Mouse (Mus musculus) limb, embryonic 10.5 days (tissue): ENCODE results near the gene Ptpn5. TPM values are rescaled to one million over a fixed set of nuclear protein-coding genes. Genes with fewer than 3 reads are reported as not detected.

Experiments
- DNase-seq: peaks from one replicate; pipeline ENCODE4 v3.0.0-alpha.2; 2017; ENCODE audit warnings: low spot score
- H3K27ac ChIP-seq: fragments of 300-500 bp; sonication (generic); 2 replicates; pipeline ENCODE4 v1.5.1; 2016; ENCODE audit warnings: mild to moderate bottlenecking
- H3K27me3 ChIP-seq: fragments of 300-500 bp; sonication (generic); 2 replicates; pipeline ENCODE4 v1.6.1; 2016; ENCODE audit warnings: low read depth, mild to moderate bottlenecking; ENCODE audit not compliant: poor library complexity, severe bottlenecking
- H3K36me3 ChIP-seq: fragments of 300-500 bp; sonication (generic); 2 replicates; pipeline ENCODE4 v1.6.1; 2016; ENCODE audit warnings: mild to moderate bottlenecking, moderate library complexity
- H3K4me1 ChIP-seq: fragments of 300-500 bp; sonication (generic); 2 replicates; pipeline ENCODE4 v1.6.1; 2016
- H3K4me3 ChIP-seq: fragments of 300-500 bp; sonication (generic); 2 replicates; pipeline ENCODE4 v1.5.1; 2016; ENCODE audit warnings: mild to moderate bottlenecking, moderate library complexity
- H3K9me3 ChIP-seq: fragments of 300-500 bp; sonication (generic); replicated peaks from 2 replicates; pipeline ENCODE4 v1.6.1; 2016; ENCODE audit warnings: mild to moderate bottlenecking
- WGBS: fragments of 180-500 bp; shearing (Covaris S2); methylation state at CpG from one replicate; pipeline ENCODE4 v1.1.7; 2016; 5-methylcytosine and 5-hydroxymethylcytosine counted together
- polyA plus RNA-seq: library from polyadenylated mRNA; unstranded; fragments of >200 nt; fragmentation: Nextera tagmentation; extraction: Ambion mirVana; gene quantifications from 2 replicates; pipeline ENCODE4 v1.2.1, GENCODE M21; 2016

The Ptpn5 gene
- polyA plus RNA-seq, 1 experiment from 2014 or later, result 0.30 TPM

DNA sequence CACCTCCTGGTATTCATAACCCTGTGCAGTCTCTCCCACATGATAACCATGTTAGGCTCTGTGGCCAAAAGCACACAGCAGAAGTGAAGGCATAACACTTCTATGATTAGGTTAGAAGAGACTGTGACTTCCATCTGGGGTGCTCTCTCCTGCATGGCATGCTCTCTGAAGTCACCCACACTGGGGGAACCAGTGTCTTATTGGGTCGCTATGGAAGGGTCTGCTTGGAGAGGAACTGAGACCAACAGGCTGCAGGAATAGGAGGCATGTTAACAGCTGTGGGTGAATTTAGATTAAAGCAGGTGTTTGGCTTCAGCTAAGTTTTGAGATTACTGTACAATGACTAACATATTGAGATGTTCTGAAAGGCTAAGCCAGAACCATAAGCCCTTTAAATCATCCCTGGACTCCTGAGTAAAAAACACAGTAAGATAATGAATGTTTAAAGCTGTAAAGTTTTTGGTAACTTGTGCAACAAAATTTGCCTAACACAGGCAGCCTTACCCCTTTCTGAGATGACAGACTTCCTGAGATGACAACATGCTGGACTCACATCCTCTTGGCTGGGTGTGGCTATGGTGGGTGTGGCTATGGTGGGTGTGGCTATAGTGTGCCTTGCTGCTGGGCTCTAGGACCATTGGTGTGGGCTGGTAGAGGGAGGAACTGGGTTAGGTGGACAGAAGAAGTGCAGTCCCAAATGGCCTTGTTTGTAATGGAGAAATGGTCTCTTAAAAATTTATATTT lies 29.6 kb downstream of the Ptpn5 start:
- WGBS, result 80% methylated on average over 1 of the region's 1 CpGs
- Histone ChIP-seq H3K9me3 (no peaks in the 10 kb centered on the region), H3K36me3 (no peaks in the 10 kb centered on the region), H3K4me3 (no peak overlapping the region), H3K4me1 (no peaks in the 10 kb centered on the region), H3K27ac (no peak overlapping the region), H3K27me3 (no peaks in the 10 kb centered on the region)
- DNase-seq, result no peak

DNA sequence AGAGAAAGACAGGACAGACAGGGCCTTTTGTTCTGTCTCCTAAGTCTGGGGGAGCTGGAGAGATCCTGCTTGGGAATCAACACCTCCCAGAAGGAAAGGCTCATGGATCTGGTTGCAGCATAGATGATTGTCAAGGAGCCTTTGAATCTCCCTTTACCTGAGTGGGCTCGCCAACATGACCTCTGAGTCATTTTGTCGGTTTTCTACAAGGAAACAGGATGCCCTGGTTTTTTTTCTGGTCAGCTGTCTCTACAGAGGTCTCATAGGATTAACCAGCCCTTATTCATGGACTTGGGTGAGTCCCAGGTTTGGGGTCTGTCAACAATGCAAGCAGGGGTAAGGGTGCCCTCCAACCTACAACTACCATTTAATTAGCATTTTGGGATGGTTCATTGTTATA lies 30.5 kb downstream of the Ptpn5 start:
- 73% methylated on average over 2 of the region's 2 CpGs for WGBS
- Histone ChIP-seq H3K27me3 (no peaks in the 10 kb centered on the region), H3K27ac (no peak overlapping the region), H3K9me3 (no peaks in the 10 kb centered on the region), H3K4me3 (no peak overlapping the region), H3K36me3 (no peaks in the 10 kb centered on the region), H3K4me1 (no peaks in the 10 kb centered on the region)
- no peak for DNase-seq

DNA sequence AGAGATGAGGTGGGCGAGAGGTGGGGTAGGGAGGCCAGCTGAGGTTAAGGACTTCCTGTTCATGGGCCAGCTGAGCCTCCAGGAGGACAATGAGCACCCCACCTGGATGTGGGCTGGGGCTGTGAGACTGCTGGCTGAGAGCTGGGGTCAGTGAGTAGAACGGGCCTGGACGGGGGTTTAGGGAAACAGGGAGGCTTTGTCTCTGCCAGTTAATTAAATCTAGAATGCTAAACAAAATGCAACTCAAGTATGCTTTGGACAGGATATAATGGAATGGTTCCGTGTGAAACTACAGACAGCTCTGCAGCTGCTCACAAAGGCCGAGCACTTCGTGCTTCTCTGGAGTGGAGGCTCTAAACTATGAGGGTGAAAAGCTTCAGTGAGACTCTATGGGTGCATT lies 32.9 kb downstream of the Ptpn5 start:
- Histone ChIP-seq H3K27ac (no peak overlapping the region), H3K4me1 (no peaks in the 10 kb centered on the region), H3K9me3 (no peaks in the 10 kb centered on the region), H3K36me3 (no peaks in the 10 kb centered on the region), H3K27me3 (no peaks in the 10 kb centered on the region), H3K4me3 (no peak overlapping the region)
- DNase-seq, result no peak
- 85% methylated on average over 6 of the region's 6 CpGs for WGBS

DNA sequence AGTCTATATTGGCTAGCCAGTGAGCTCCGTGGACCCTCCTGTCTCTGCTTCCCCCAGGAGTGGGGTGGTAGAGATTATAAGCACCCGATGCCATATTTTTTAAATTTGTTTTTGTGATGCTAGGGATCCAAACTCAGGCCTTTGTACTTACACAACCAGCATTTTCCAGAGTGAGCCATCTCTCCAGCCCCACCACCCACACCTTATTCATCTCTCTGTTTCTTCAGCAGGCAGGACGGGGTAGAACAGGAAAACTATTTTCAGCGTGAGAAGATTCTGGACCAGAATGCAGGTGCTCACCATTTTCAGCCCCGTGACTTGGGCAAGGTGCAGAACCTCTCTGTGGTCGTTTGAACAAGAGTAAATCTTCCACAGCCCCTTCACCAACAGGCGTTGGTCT lies 34.2 kb downstream of the Ptpn5 start:
- Histone ChIP-seq H3K9me3 (no peaks in the 10 kb centered on the region), H3K27me3 (no peaks in the 10 kb centered on the region), H3K4me1 (no peaks in the 10 kb centered on the region), H3K36me3 (no peaks in the 10 kb centered on the region), H3K27ac (no peak overlapping the region), H3K4me3 (no peak overlapping the region)
- WGBS, result 87% methylated on average over 7 of the region's 7 CpGs
- DNase-seq, result no peak

DNA sequence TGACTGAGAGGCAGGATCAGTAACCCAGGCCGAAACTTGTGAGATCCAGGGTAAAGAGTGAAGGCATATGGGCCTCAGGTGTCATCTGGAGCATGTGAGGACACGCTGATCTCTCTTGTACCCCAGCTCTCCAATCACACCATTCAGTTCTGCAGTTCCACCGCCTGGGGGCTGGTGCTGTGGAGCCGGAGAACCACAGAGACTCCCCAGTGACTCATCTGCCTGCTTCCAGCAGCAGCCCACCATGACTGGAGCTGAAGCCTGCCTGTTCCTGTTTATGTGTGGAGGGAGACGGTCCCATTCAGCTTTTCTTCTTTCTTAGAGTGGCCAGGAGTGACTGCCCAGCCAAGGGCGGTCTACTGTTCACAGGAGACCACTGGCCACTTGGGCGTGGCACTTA lies 35.4 kb downstream of the Ptpn5 start:
- H3K9me3 ChIP-seq, result no peaks in the 10 kb centered on the region
- H3K36me3 ChIP-seq, result no peaks in the 10 kb centered on the region
- H3K4me1 ChIP-seq, result no peaks in the 10 kb centered on the region
- no peaks in the 10 kb centered on the region for H3K27me3 ChIP-seq
- no peak overlapping the region for H3K4me3 ChIP-seq
- no peak overlapping the region for H3K27ac ChIP-seq
- 70% methylated on average over 7 of the region's 7 CpGs for WGBS
- DNase-seq, result no peak

DNA sequence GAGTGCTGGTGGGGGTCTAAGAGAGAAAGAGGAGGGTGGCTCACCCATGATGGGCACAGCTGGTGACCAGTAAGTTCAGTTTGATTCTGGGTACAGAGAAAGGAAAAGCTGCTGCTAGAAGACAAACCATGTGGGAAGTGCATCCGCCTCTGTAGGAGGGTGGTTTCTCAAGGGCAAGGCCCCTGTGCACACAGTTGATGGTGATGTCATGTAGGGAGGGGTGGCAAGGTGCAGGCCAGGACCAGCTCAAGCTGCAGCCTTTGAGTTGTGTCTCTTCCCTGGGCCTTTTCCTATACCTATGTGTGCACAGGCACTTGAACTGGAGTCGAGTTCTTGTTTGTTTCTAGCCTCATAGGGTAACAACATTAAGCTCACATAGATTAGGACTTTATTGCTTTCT lies 38.5 kb downstream of the Ptpn5 start:
- Histone ChIP-seq H3K36me3 (no peaks in the 10 kb centered on the region), H3K27me3 (no peaks in the 10 kb centered on the region), H3K27ac (no peak overlapping the region), H3K9me3 (no peaks in the 10 kb centered on the region), H3K4me3 (no peak overlapping the region), H3K4me1 (no peaks in the 10 kb centered on the region)
- no peak for DNase-seq
- WGBS, result 86% methylated on average over 2 of the region's 2 CpGs

DNA sequence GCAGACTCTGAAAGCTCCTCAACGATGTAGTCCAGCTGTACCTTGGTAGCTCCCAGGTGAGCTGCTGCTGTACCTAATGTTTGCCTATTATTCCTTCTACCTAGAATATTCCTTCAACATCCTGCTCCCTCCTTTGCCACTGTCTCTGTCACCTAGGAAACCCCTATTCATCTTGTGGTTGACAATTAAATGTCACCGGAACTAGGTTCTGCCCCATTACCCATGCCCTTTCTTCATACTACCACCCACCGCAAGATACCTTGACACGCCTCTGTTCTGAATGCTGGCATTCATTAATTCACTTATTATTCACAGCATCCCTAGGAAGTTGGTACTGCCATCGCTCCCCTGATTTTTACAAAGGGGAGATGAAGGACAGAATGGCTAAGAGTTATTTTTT lies 39.5 kb downstream of the Ptpn5 start:
- no peak overlapping the region for H3K4me3 ChIP-seq
- no peaks in the 10 kb centered on the region for H3K36me3 ChIP-seq
- H3K27ac ChIP-seq, result no peak overlapping the region
- no peaks in the 10 kb centered on the region for H3K9me3 ChIP-seq
- H3K4me1 ChIP-seq, result no peaks in the 10 kb centered on the region
- no peaks in the 10 kb centered on the region for H3K27me3 ChIP-seq
- no peak for DNase-seq
- WGBS, result 90% methylated on average over 5 of the region's 5 CpGs

DNA sequence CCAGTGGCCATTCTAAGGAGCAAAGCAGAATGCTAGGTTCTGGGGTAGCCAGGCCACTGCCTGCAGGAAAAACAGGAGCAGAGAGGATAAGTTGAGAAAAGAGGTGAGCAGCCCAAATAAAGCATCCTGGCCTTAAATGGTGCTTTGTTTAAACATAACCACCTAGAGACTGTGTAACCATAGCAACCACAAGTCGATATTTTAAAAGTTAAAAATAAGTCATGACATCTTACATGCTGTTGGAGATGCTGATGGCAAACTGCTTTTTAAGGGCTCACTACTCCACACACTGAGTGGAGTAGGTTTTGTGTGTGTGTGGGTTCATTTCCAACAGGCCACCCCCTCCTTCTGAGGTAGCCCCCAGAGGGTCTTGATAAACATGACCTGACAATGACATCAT lies 48.4 kb downstream of the Ptpn5 start:
- H3K27ac ChIP-seq, result no peak overlapping the region
- no peak for DNase-seq
- no peaks in the 10 kb centered on the region for H3K36me3 ChIP-seq
- H3K9me3 ChIP-seq, result no peaks in the 10 kb centered on the region
- no peaks in the 10 kb centered on the region for H3K27me3 ChIP-seq
- 93% methylated on average over 1 of the region's 1 CpGs for WGBS
- H3K4me3 ChIP-seq, result no peak overlapping the region
- 0 out of 2 replicates have a peak, but pooled peaks cover 3% of the 10 kb centered on the region for H3K4me1 ChIP-seq

DNA sequence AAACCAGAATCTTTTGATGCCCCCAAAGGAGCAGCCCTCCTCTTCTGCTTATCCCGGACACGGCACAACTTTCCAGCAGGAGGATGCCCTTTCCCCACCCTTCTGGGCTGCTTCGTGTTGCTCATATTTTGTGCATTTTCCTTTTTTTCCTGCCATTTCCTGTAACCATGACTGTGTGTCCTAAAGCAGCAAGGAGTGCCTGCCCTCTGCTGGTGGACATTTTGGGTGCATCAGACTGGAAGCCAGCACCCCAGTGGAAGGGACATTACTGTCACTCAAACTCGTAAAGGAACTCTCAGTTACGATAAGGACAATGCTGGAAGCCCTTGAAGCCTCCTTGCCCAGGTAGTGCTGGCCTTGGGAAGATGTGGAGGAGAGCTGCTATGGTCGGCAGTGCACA lies 52.2 kb downstream of the Ptpn5 start:
- Histone ChIP-seq H3K27me3 (no peaks in the 10 kb centered on the region), H3K36me3 (no peaks in the 10 kb centered on the region), H3K27ac (no peak overlapping the region), H3K9me3 (no peaks in the 10 kb centered on the region), H3K4me3 (no peak overlapping the region), H3K4me1 (0 out of 2 replicates have a peak, but pooled peaks cover 3% of the 10 kb centered on the region)
- DNase-seq, result peak; percentile 68
- 59% methylated on average over 6 of the region's 6 CpGs for WGBS

DNA sequence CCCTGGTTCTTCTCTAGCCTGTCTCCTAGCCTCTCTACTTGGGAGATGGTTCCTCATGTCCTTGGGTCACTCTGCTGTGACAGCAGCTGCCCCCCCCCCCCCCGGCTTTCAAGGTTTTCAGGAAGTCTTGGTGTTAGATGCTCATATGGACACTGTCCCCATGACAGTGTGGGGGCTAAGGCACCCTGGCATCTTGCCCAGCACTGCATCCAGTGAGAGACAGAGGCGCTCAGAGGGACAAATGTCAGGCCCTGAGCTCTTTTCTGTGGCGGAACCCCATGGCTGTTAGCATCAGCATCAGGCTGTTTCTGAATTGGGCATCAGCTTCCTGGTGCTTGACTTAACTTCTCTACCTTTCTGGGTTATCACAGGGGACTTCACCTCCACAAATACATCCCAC lies 52.6 kb downstream of the Ptpn5 start:
- no peak for DNase-seq
- WGBS, result 78% methylated on average over 3 of the region's 3 CpGs
- H3K36me3 ChIP-seq, result no peaks in the 10 kb centered on the region
- 0 out of 2 replicates have a peak, but pooled peaks cover 3% of the 10 kb centered on the region for H3K4me1 ChIP-seq
- no peaks in the 10 kb centered on the region for H3K9me3 ChIP-seq
- H3K27me3 ChIP-seq, result no peaks in the 10 kb centered on the region
- no peak overlapping the region for H3K27ac ChIP-seq
- H3K4me3 ChIP-seq, result no peak overlapping the region

DNA sequence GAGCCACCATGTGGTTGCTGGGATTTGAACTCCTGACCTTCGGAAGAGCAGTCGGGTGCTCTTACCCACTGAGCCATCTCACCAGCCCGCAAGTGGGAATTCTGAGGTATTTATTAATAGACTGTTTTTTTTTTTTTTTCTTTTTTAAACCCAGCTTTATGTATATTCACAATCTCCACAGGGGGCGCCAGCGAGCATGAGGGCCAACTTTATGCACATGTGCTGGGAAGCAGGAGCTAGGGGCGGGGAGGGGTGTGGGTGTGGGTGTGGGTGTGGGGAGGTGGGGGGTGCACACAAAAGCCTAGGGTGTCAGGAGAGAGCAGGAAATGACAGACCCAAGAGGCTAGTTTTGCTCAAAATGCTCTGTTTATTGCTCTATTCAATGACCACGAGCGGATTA lies 56.0 kb downstream of the Ptpn5 start:
- Histone ChIP-seq H3K9me3 (no peaks in the 10 kb centered on the region), H3K27ac (no peak overlapping the region), H3K27me3 (no peaks in the 10 kb centered on the region), H3K4me3 (no peak overlapping the region), H3K36me3 (no peaks in the 10 kb centered on the region), H3K4me1 (peaks cover 13% of the 10 kb centered on the region; the same call in 1 of the 2 replicates)
- WGBS, result 81% methylated on average over 8 of the region's 8 CpGs
- peak; percentile 54 for DNase-seq

DNA sequence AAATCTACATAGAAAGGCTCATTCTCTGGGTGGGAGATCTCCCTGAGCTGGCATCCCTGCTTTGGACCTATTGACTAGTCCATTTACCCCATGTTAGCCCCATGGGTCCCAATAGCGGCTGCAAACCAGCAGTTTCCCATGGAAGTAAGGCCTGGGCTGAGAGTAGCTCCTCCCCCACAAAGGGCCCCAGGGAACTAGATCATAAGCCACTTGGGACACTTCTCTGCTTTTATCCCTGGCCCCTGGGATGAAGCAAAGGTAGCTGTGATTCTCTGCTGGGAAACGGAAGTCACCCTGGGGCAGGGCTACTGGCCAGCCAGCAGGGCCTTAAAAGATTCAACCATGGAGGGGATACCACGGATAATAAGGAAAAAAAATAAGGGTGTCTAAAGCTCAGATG lies 56.8 kb downstream of the Ptpn5 start:
- no peak overlapping the region for H3K27ac ChIP-seq
- peaks cover 13% of the 10 kb centered on the region; the same call in 1 of the 2 replicates for H3K4me1 ChIP-seq
- no peaks in the 10 kb centered on the region for H3K27me3 ChIP-seq
- no peaks in the 10 kb centered on the region for H3K9me3 ChIP-seq
- H3K4me3 ChIP-seq, result no peak overlapping the region
- no peaks in the 10 kb centered on the region for H3K36me3 ChIP-seq
- no peak for DNase-seq
- WGBS, result 67% methylated on average over 3 of the region's 3 CpGs

DNA sequence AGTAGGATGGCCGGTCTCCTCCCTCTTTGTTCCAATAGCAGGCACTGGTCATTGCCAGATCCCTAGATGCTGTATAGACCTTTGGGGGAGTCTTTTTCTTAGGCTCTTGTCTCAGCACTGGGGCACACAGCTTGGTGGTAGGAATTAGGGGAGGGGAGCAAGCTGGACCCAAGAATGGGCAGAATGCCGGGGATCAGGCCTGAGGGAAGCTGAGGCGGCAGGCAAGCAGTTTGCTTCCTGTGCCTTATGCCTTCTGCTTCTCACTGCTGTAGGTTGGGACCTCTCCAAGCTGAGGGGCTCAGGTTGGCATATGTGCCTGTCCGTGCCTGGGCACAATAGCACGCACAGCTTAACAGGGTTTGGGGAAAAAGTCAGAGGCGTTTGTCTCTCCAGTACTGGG lies 57.3 kb downstream of the Ptpn5 start:
- H3K4me3 ChIP-seq, result no peak overlapping the region
- no peak for DNase-seq
- 87% methylated on average over 6 of the region's 6 CpGs for WGBS
- no peaks in the 10 kb centered on the region for H3K27me3 ChIP-seq
- H3K27ac ChIP-seq, result no peak overlapping the region
- no peaks in the 10 kb centered on the region for H3K9me3 ChIP-seq
- H3K36me3 ChIP-seq, result no peaks in the 10 kb centered on the region
- H3K4me1 ChIP-seq, result peaks cover 13% of the 10 kb centered on the region; the same call in 1 of the 2 replicates
